Comparison of ENCODE assay signal across 24 mouse cellular contexts in genomic region chr9:43245801-43246570, GRCm38 (mm10). TPM values are rescaled to one million over a fixed set of nuclear protein-coding genes. Genes with fewer than 3 reads are reported as not detected.
DNase-seq lines count a peak whose midpoint lies in the region; ATAC-seq lines count a peak whose summit lies in the region.
"Had no signal": no experiment of that assay in that cellular context is flagged by ENCODE, and none has a peak within 500 bp of the region (broad histone marks: within the 10 kb centered on the region; RNA-seq: fewer than 3 reads in every experiment).

No protein-coding gene starts in this region.

- peak; percentile 23 for DNase-seq in layer of hippocampus, adult 11-12 months (ENCODE audit: low spot score)
- DNase-seq in layer of hippocampus, adult 9-10 months (ENCODE audit: low spot score) = no peak
- DNase-seq in spleen, adult 12 weeks (ENCODE audit: low spot score) = no peak
- DNase-seq: adrenal gland, adult 2 months; B cell, adult 2 months; cerebellum, adult 2 months; cerebellum, postnatal 36 days; gastrocnemius, postnatal 25 days; kidney, adult 11 months; kidney, postnatal 10 days; midbrain, embryonic 14.5 days; spleen, adult 18-20 months; thymus, postnatal 25 days had no signal

- 89% methylated on average over 7 of the region's 7 CpGs for WGBS in limb, embryonic 12.5 days
- WGBS in hindbrain, embryonic 12.5 days = 88% methylated on average over 7 of the region's 7 CpGs

- no peaks in the 10 kb centered on the region for H3K27me3 ChIP-seq in limb, embryonic 12.5 days
- H3K27me3 ChIP-seq in hindbrain, embryonic 12.5 days = no peaks in the 10 kb centered on the region; the same call in 1 of the 2 replicates
- H3K27me3 ChIP-seq: heart, embryonic 13.5 days; neural tube, embryonic 13.5 days had no signal

- ATAC-seq in common myeloid progenitor, adult 5-6 weeks (replicated peaks; ENCODE audit: low read depth, poor library complexity, severe bottlenecking) = peak; percentile 40; the same call in 1 of the 2 replicates
- ATAC-seq in limb, embryonic 12.5 days (ENCODE audit: insufficient number of reproducible peaks, insufficient read depth, low FRiP score, low TSS enrichment, low read depth) = no peak
- ATAC-seq in megakaryocyte progenitor cell, adult 5-6 weeks (replicated peaks; ENCODE audit: poor library complexity) = peak; percentile 33
- no peak for ATAC-seq in hindbrain, embryonic 12.5 days (ENCODE audit: low FRiP score)
- ATAC-seq: forebrain, embryonic 16.5 days; lung, postnatal 0 days had no signal

- peaks cover 45% of the 10 kb centered on the region for H3K4me1 ChIP-seq in limb, embryonic 12.5 days (replicated peaks)
- peaks cover 2% of the 10 kb centered on the region; the same call in 1 of the 2 replicates for H3K4me1 ChIP-seq in hindbrain, embryonic 12.5 days
- H3K4me1 ChIP-seq: neural tube, embryonic 13.5 days had no signal

- no peak overlapping the region for H3K9ac ChIP-seq in limb, embryonic 12.5 days (replicated peaks)
- no peak overlapping the region for H3K9ac ChIP-seq in hindbrain, embryonic 12.5 days
- H3K9ac ChIP-seq: neural tube, embryonic 13.5 days had no signal

- no peak overlapping the region for H3K4me3 ChIP-seq in limb, embryonic 12.5 days (replicated peaks)
- H3K4me3 ChIP-seq in hindbrain, embryonic 12.5 days = no peak overlapping the region
- H3K4me3 ChIP-seq: layer of hippocampus, adult 2 months; left cerebral cortex, adult 2 months; neural tube, embryonic 13.5 days had no signal

- H3K36me3 ChIP-seq in limb, embryonic 12.5 days = no peaks in the 10 kb centered on the region
- H3K36me3 ChIP-seq in hindbrain, embryonic 12.5 days = no peaks in the 10 kb centered on the region
- H3K36me3 ChIP-seq: heart, embryonic 13.5 days; neural tube, embryonic 13.5 days had no signal

- peak overlapping the region; percentile 82 for H3K27ac ChIP-seq in limb, embryonic 12.5 days
- H3K27ac ChIP-seq in hindbrain, embryonic 12.5 days = no peak overlapping the region
- H3K27ac ChIP-seq: layer of hippocampus, adult 2 months; left cerebral cortex, adult 2 months; neural tube, embryonic 13.5 days had no signal

- no peak overlapping the region for H3K4me2 ChIP-seq in limb, embryonic 12.5 days
- H3K4me2 ChIP-seq in hindbrain, embryonic 12.5 days (replicated peaks) = no peak overlapping the region
- H3K4me2 ChIP-seq: neural tube, embryonic 13.5 days had no signal

- H3K9me3 ChIP-seq in limb, embryonic 12.5 days = no peaks in the 10 kb centered on the region
- H3K9me3 ChIP-seq in hindbrain, embryonic 12.5 days (replicated peaks) = no peaks in the 10 kb centered on the region
- H3K9me3 ChIP-seq: heart, embryonic 13.5 days; neural tube, embryonic 13.5 days had no signal

RNA-seq across cellular contexts. Expression of gene Oaf, which starts 6.3 kb away (rescaled TPM):
- 6.4 and 11.6 TPM in 2 replicates for total RNA-seq in common myeloid progenitor, adult 5-6 weeks (2017)
- polyA plus RNA-seq in limb, embryonic 12.5 days (2016; fragmentation: Nextera tagmentation; extraction: Ambion mirVana) = 100 and 102 TPM in 2 replicates
- total RNA-seq in megakaryocyte progenitor cell, adult 5-6 weeks (2015) = 19.2 and 20.9 TPM in 2 replicates
- total RNA-seq in megakaryocyte progenitor cell, adult 5-6 weeks (2017) = 10.0 and 17.0 TPM in 2 replicates
- 44.6 and 46.7 TPM in 2 replicates for polyA plus RNA-seq in hindbrain, embryonic 12.5 days (2016; fragmentation: Nextera tagmentation; extraction: Ambion mirVana)

RNA-seq across cellular contexts. Expression of gene Pou2f3, which starts 35.8 kb away (rescaled TPM):
- total RNA-seq in common myeloid progenitor, adult 5-6 weeks (2017) = not detected in 2 replicates
- not detected in 2 replicates for polyA plus RNA-seq in limb, embryonic 12.5 days (2016; fragmentation: Nextera tagmentation; extraction: Ambion mirVana)
- total RNA-seq in megakaryocyte progenitor cell, adult 5-6 weeks (2015) = not detected in 2 replicates
- total RNA-seq in megakaryocyte progenitor cell, adult 5-6 weeks (2017) = not detected in 2 replicates
- not detected in 2 replicates for polyA plus RNA-seq in hindbrain, embryonic 12.5 days (2016; fragmentation: Nextera tagmentation; extraction: Ambion mirVana)
- total RNA-seq: adrenal gland, adult 2 months; gastrocnemius, postnatal 25 days had no signal
- polyA plus RNA-seq: adrenal gland, adult 2 months; embryonic facial prominence, embryonic 11.5 days; forebrain, embryonic 16.5 days; heart, embryonic 13.5 days; midbrain, embryonic 14.5 days; neural tube, embryonic 13.5 days had no signal

Comparison
In these comparisons a context has a peak if more than half of its experiments do, and no peak if none do; other contexts are left out.
1. ATAC-seq: peak in common myeloid progenitor, adult 5-6 weeks (single experiment) and megakaryocyte progenitor cell, adult 5-6 weeks (single experiment); none in limb, embryonic 12.5 days (single experiment) and hindbrain, embryonic 12.5 days (single experiment).